Mouse (Mus musculus) liver, embryonic 14.5 days (tissue): Measurements from ENCODE around the gene Lrba.

Experiments used
- CTCF ChIP-seq: IDR thresholded peaks from 2 replicates; pipeline ENCODE4 v1.5.1; 2016; ENCODE audit warnings: antibody characterized with exemption, low read depth, control low read depth
- EP300 ChIP-seq: IDR thresholded peaks from 2 replicates; pipeline ENCODE4 v1.6.1; 2016; ENCODE audit warnings: antibody characterized with exemption, low read depth

GRCm38 (mm10) chr3:86382557-86382956 lies 158.1 kb downstream of the Lrba start:
- no peak for TF ChIP-seq CTCF
- no peak for TF ChIP-seq EP300
